Mouse (Mus musculus) activated CD4-positive, CD25-positive, alpha-beta regulatory T cell (primary cell): ENCODE results near the gene Pou1f1. TPM values are rescaled to one million over a fixed set of nuclear protein-coding genes. Genes with fewer than 3 reads are reported as not detected.

Source experiments
- polyA plus RNA-seq, 2 experiments: library from polyadenylated mRNA; unstranded; fragments of 100-300 nt; shearing (Covaris generic); gene quantifications; one replicate each; pipeline ENCODE4 v1.2.1; 2017

The Pou1f1 gene
- polyA plus RNA-seq = under 1 TPM in 1 of 2 experiments, not detected in 1; 0.10 TPM

GRCm38 (mm10) chr16:65520211-65520610, at the start of gene Pou1f1:
Pou1f1 (plus strand) TSS chr16:65520511.

GRCm38 (mm10) chr16:65561963-65562863, 41.9 kb downstream of the Pou1f1 start, which contains the start of gene Chmp2b:
Chmp2b (minus strand) TSS chr16:65562726.

Other genes starting within 250 kb of the Pou1f1 start
- gene Chmp2b, start 42.2 kb downstream of the Pou1f1 start, polyA plus RNA-seq = 10 to 100 TPM; 38.1 to 47.6 TPM